Mouse (Mus musculus) layer of hippocampus, postnatal 25 days (tissue): ENCODE results near the gene Gm17359. TPM values are rescaled to one million over a fixed set of nuclear protein-coding genes. Genes with fewer than 3 reads are reported as not detected.

Source experiments
- DNase-seq, 2 experiments: peaks; one replicate each; pipeline ENCODE4 v3.0.0; 2022; ENCODE audit warnings: mixed read lengths in 2 of 2, low spot score in 1 of 2; ENCODE audit errors: extremely low spot score in 1 of 2
- total RNA-seq, 2 experiments: library from RNA; stranded (reverse); gene quantifications; 2 replicates each; pipeline ENCODE4 v1.2.3; 2021

Gene Gm17359
- total RNA-seq, result not detected

GRCm38 (mm10) chr3:79336044-79336766 is at the start of gene Gm17359:
TSS of gene Gm17359 (plus strand) at chr3:79336661.
- no peak for DNase-seq

- DNase-seq, result peak; percentile 90 to 95
Observed at GRCm38 (mm10) chr3:79287108-79287576, 49.3 kb upstream of the Gm17359 start.

- no peak for DNase-seq
Observed at GRCm38 (mm10) chr3:79287699-79288458, 48.6 kb upstream of the Gm17359 start.

GRCm38 (mm10) chr3:79289050-79289449 is 47.4 kb upstream of the Gm17359 start:
- no peak for DNase-seq

GRCm38 (mm10) chr3:79293023-79293422 is 43.4 kb upstream of the Gm17359 start:
- no peak for DNase-seq

GRCm38 (mm10) chr3:79294701-79295100 is 41.8 kb upstream of the Gm17359 start:
- DNase-seq, result no peak

- DNase-seq, result no peak
Observed at GRCm38 (mm10) chr3:79296049-79296448, 40.4 kb upstream of the Gm17359 start.

GRCm38 (mm10) chr3:79296586-79296985 is 39.9 kb upstream of the Gm17359 start:
- DNase-seq, result no peak

- DNase-seq, result no peak
Observed at GRCm38 (mm10) chr3:79297281-79297680, 39.2 kb upstream of the Gm17359 start.

GRCm38 (mm10) chr3:79299401-79299800 is 37.1 kb upstream of the Gm17359 start:
- no peak for DNase-seq

GRCm38 (mm10) chr3:79308605-79309004 is 27.9 kb upstream of the Gm17359 start:
- no peak for DNase-seq

GRCm38 (mm10) chr3:79310184-79310583 is 26.3 kb upstream of the Gm17359 start:
- DNase-seq, result no peak

GRCm38 (mm10) chr3:79311895-79312294 is 24.6 kb upstream of the Gm17359 start:
- no peak for DNase-seq

GRCm38 (mm10) chr3:79314006-79314698 is 22.3 kb upstream of the Gm17359 start:
- peak in 1 of 2 experiments; percentile 44 for DNase-seq

- no peak for DNase-seq
Observed at GRCm38 (mm10) chr3:79324697-79325526, 11.5 kb upstream of the Gm17359 start.

GRCm38 (mm10) chr3:79329691-79330315 is 6.7 kb upstream of the Gm17359 start:
- DNase-seq, result no peak

- DNase-seq, result no peak
Observed at GRCm38 (mm10) chr3:79333051-79333450, 3.4 kb upstream of the Gm17359 start.

GRCm38 (mm10) chr3:79333643-79334200 is 2.7 kb upstream of the Gm17359 start:
- DNase-seq, result no peak

GRCm38 (mm10) chr3:79340737-79341136 is 4.3 kb downstream of the Gm17359 start:
- DNase-seq, result no peak
